Mouse (Mus musculus) limb, embryonic 13.5 days (tissue): ENCODE results near the gene Rassf3. TPM values are rescaled to one million over a fixed set of nuclear protein-coding genes. Genes with fewer than 3 reads are reported as not detected.

Source experiments
- ATAC-seq: fragments of 200-750 bp; cut with Nextera tagmentation; 2 replicates; pipeline ENCODE4 v1.8.0; 2017; ENCODE audit warnings: low read depth, moderate number of reproducible peaks, moderate TSS enrichment; ENCODE audit not compliant: low FRiP score
- H3K27ac ChIP-seq: fragments of 300-500 bp; sonication (generic); 2 replicates; pipeline ENCODE4 v1.5.1; 2015; ENCODE audit warnings: inconsistent platforms, mild to moderate bottlenecking, moderate library complexity
- H3K27me3 ChIP-seq: fragments of 300-500 bp; sonication (generic); 2 replicates; pipeline ENCODE4 v1.6.1; 2015; ENCODE audit warnings: mild to moderate bottlenecking, inconsistent platforms
- H3K36me3 ChIP-seq: fragments of 300-500 bp; sonication (generic); 2 replicates; pipeline ENCODE4 v1.6.1; 2015; ENCODE audit warnings: inconsistent platforms, mild to moderate bottlenecking, moderate library complexity
- H3K4me1 ChIP-seq: fragments of 300-500 bp; sonication (generic); 2 replicates; pipeline ENCODE4 v1.6.1; 2015; ENCODE audit warnings: inconsistent platforms
- H3K4me2 ChIP-seq: fragments of 300-500 bp; sonication (generic); replicated peaks from 2 replicates; pipeline ENCODE4 v1.6.1; 2015; ENCODE audit warnings: inconsistent platforms, mild to moderate bottlenecking, moderate library complexity
- H3K4me3 ChIP-seq: fragments of 300-500 bp; sonication (generic); 2 replicates; pipeline ENCODE4 v1.5.1; 2015; ENCODE audit warnings: moderate library complexity, mild to moderate bottlenecking, inconsistent platforms
- H3K9ac ChIP-seq: fragments of 300-500 bp; sonication (generic); 2 replicates; pipeline ENCODE4 v1.6.1; 2015; ENCODE audit warnings: mild to moderate bottlenecking, inconsistent platforms
- H3K9me3 ChIP-seq: fragments of 300-500 bp; sonication (generic); 2 replicates; pipeline ENCODE4 v1.6.1; 2016; ENCODE audit warnings: inconsistent platforms
- WGBS: fragments of 180-500 bp; shearing (Covaris S2); methylation state at CpG from one replicate; pipeline ENCODE4 v1.1.7; 2015; 5-methylcytosine and 5-hydroxymethylcytosine counted together
- polyA plus RNA-seq: library from polyadenylated mRNA; unstranded; fragments of >200 nt; fragmentation: Nextera tagmentation; extraction: Ambion mirVana; gene quantifications from 2 replicates; pipeline ENCODE4 v1.2.1, GENCODE M21; 2015

Gene Rassf3
- polyA plus RNA-seq, 1 experiment from 2014 or later: 18.1 TPM

- Histone ChIP-seq H3K27me3 (no peaks in the 10 kb centered on the region), H3K4me3 (no peak overlapping the region), H3K4me2 (no peak overlapping the region), H3K9ac (no peak overlapping the region), H3K4me1 (peaks cover 27% of the 10 kb centered on the region), H3K9me3 (no peaks in the 10 kb centered on the region), H3K27ac (no peak overlapping the region), H3K36me3 (no peaks in the 10 kb centered on the region)
- ATAC-seq: no peak
- 71% methylated on average over 5 of the region's 5 CpGs for WGBS
Measured at GRCm38 (mm10) chr10:121501160-121501559, 25.0 kb upstream of the Rassf3 start.

- H3K27ac ChIP-seq: no peak overlapping the region
Measured at GRCm38 (mm10) chr10:121500034-121500433, 23.9 kb upstream of the Rassf3 start.

GRCm38 (mm10) chr10:121499063-121499462, 22.9 kb upstream of the Rassf3 start:
- Histone ChIP-seq H3K4me1 (peaks cover 14% of the 10 kb centered on the region), H3K4me3 (no peak overlapping the region), H3K36me3 (no peaks in the 10 kb centered on the region), H3K4me2 (no peak overlapping the region), H3K27me3 (no peaks in the 10 kb centered on the region), H3K27ac (no peak overlapping the region), H3K9ac (no peak overlapping the region), H3K9me3 (no peaks in the 10 kb centered on the region)
- WGBS: 53% methylated on average over 2 of the region's 2 CpGs
- ATAC-seq: no peak

More at GRCm38 (mm10) chr10:121500034-121500433, 23.9 kb upstream of the Rassf3 start:
- no peaks in the 10 kb centered on the region for H3K27me3 ChIP-seq
- H3K4me1 ChIP-seq: peaks cover 19% of the 10 kb centered on the region
- no peak overlapping the region for H3K9ac ChIP-seq
- no peaks in the 10 kb centered on the region for H3K9me3 ChIP-seq
- H3K36me3 ChIP-seq: no peaks in the 10 kb centered on the region
- H3K4me2 ChIP-seq: no peak overlapping the region
- ATAC-seq: no peak
- H3K4me3 ChIP-seq: no peak overlapping the region
- 71% methylated on average over 5 of the region's 5 CpGs for WGBS

GRCm38 (mm10) chr10:121498481-121498904, 22.3 kb upstream of the Rassf3 start:
- no peak overlapping the region for H3K4me3 ChIP-seq
- H3K9ac ChIP-seq: no peak overlapping the region
- peaks cover 14% of the 10 kb centered on the region for H3K4me1 ChIP-seq
- H3K4me2 ChIP-seq: no peak overlapping the region
- H3K27ac ChIP-seq: peak overlapping the region; percentile 28; the same call in 1 of the 2 replicates
- no peak for ATAC-seq
- no peaks in the 10 kb centered on the region for H3K9me3 ChIP-seq
- 53% methylated on average over 8 of the region's 8 CpGs for WGBS
- H3K27me3 ChIP-seq: no peaks in the 10 kb centered on the region
- H3K36me3 ChIP-seq: no peaks in the 10 kb centered on the region

GRCm38 (mm10) chr10:121497968-121498367, 21.8 kb upstream of the Rassf3 start:
- Histone ChIP-seq H3K4me3 (no peak overlapping the region), H3K4me1 (peaks cover 14% of the 10 kb centered on the region), H3K4me2 (no peak overlapping the region), H3K27ac (peak overlapping the region; percentile 28; the same call in 1 of the 2 replicates), H3K36me3 (no peaks in the 10 kb centered on the region), H3K9me3 (no peaks in the 10 kb centered on the region), H3K9ac (no peak overlapping the region), H3K27me3 (no peaks in the 10 kb centered on the region)
- 18% methylated on average over 7 of the region's 7 CpGs for WGBS
- peak; percentile 33; the same call in 1 of the 2 replicates for ATAC-seq

- H3K4me2 ChIP-seq: no peak overlapping the region
- H3K27me3 ChIP-seq: no peaks in the 10 kb centered on the region
- no peak for ATAC-seq
- H3K4me3 ChIP-seq: no peak overlapping the region
- H3K36me3 ChIP-seq: no peaks in the 10 kb centered on the region
- WGBS: 74% methylated on average over 7 of the region's 7 CpGs
- no peak overlapping the region for H3K27ac ChIP-seq
- no peaks in the 10 kb centered on the region for H3K9me3 ChIP-seq
- peaks cover 14% of the 10 kb centered on the region for H3K4me1 ChIP-seq
- no peak overlapping the region for H3K9ac ChIP-seq
Measured at GRCm38 (mm10) chr10:121496616-121497015, 20.5 kb upstream of the Rassf3 start.

GRCm38 (mm10) chr10:121494163-121494425, 17.9 kb upstream of the Rassf3 start:
- no peak for ATAC-seq
- WGBS: 75% methylated on average over 2 of the region's 2 CpGs
- Histone ChIP-seq H3K9ac (no peak overlapping the region), H3K27me3 (no peaks in the 10 kb centered on the region), H3K4me2 (no peak overlapping the region), H3K4me1 (peaks cover 14% of the 10 kb centered on the region), H3K36me3 (no peaks in the 10 kb centered on the region), H3K9me3 (no peaks in the 10 kb centered on the region), H3K4me3 (no peak overlapping the region), H3K27ac (no peak overlapping the region)

GRCm38 (mm10) chr10:121493374-121494162, 17.4 kb upstream of the Rassf3 start:
- H3K9ac ChIP-seq: no peak overlapping the region
- H3K4me2 ChIP-seq: no peak overlapping the region
- WGBS: 77% methylated on average over 9 of the region's 9 CpGs
- H3K4me1 ChIP-seq: peaks cover 12% of the 10 kb centered on the region
- no peak for ATAC-seq
- no peak overlapping the region for H3K27ac ChIP-seq
- H3K36me3 ChIP-seq: no peaks in the 10 kb centered on the region
- H3K9me3 ChIP-seq: no peaks in the 10 kb centered on the region
- no peak overlapping the region for H3K4me3 ChIP-seq
- no peaks in the 10 kb centered on the region for H3K27me3 ChIP-seq

GRCm38 (mm10) chr10:121492608-121493315, 16.6 kb upstream of the Rassf3 start:
- H3K4me2 ChIP-seq: no peak overlapping the region
- no peak overlapping the region for H3K9ac ChIP-seq
- H3K27ac ChIP-seq: no peak overlapping the region
- H3K4me1 ChIP-seq: peaks cover 4% of the 10 kb centered on the region
- no peaks in the 10 kb centered on the region for H3K9me3 ChIP-seq
- H3K4me3 ChIP-seq: no peak overlapping the region
- ATAC-seq: no peak
- H3K27me3 ChIP-seq: no peaks in the 10 kb centered on the region
- 84% methylated on average over 7 of the region's 7 CpGs for WGBS
- no peaks in the 10 kb centered on the region for H3K36me3 ChIP-seq

- H3K36me3 ChIP-seq: no peaks in the 10 kb centered on the region
Measured at GRCm38 (mm10) chr10:121489941-121490340, 13.8 kb upstream of the Rassf3 start.

GRCm38 (mm10) chr10:121488623-121489299, 12.6 kb upstream of the Rassf3 start:
- 87% methylated on average over 14 of the region's 14 CpGs for WGBS
- Histone ChIP-seq H3K9me3 (no peaks in the 10 kb centered on the region), H3K27ac (no peak overlapping the region), H3K4me3 (no peak overlapping the region), H3K4me1 (no peaks in the 10 kb centered on the region), H3K4me2 (no peak overlapping the region), H3K36me3 (no peaks in the 10 kb centered on the region), H3K9ac (no peak overlapping the region), H3K27me3 (no peaks in the 10 kb centered on the region)
- ATAC-seq: no peak

More at GRCm38 (mm10) chr10:121489941-121490340, 13.8 kb upstream of the Rassf3 start:
- Histone ChIP-seq H3K4me2 (no peak overlapping the region), H3K9ac (no peak overlapping the region), H3K9me3 (no peaks in the 10 kb centered on the region), H3K4me3 (no peak overlapping the region), H3K4me1 (no peaks in the 10 kb centered on the region), H3K27me3 (no peaks in the 10 kb centered on the region), H3K27ac (no peak overlapping the region)
- WGBS: 91% methylated on average over 6 of the region's 6 CpGs
- ATAC-seq: no peak

- 64% methylated on average over 4 of the region's 4 CpGs for WGBS
- H3K4me2 ChIP-seq: no peak overlapping the region
- ATAC-seq: no peak
- no peaks in the 10 kb centered on the region for H3K36me3 ChIP-seq
- no peaks in the 10 kb centered on the region for H3K9me3 ChIP-seq
- H3K9ac ChIP-seq: no peak overlapping the region
- no peak overlapping the region for H3K27ac ChIP-seq
- no peaks in the 10 kb centered on the region for H3K4me1 ChIP-seq
- H3K27me3 ChIP-seq: no peaks in the 10 kb centered on the region
- no peak overlapping the region for H3K4me3 ChIP-seq
Measured at GRCm38 (mm10) chr10:121487716-121488115, 11.6 kb upstream of the Rassf3 start.
